Mouse (Mus musculus): ENCODE measurements around the gene Mapk1.

- no peak for TF ChIP-seq POLR2A (IDR thresholded peaks at IDR 0.05; ENCODE audit: extremely low read depth, insufficient read depth, low read length)
- no peak for TF ChIP-seq CTCF (IDR thresholded peaks at IDR 0.05; ENCODE audit: extremely low read depth, insufficient read depth, low read length)
Observed at GRCm38 (mm10) chr16:16994426-16995052, 11.4 kb downstream of the Mapk1 start.
